Mouse (Mus musculus): ENCODE measurements around the gene Gfap.

The Gfap gene

GRCm38 (mm10) chr11:102837385-102837784 lies 63.3 kb downstream of the Gfap start:
- no peak for DNase-seq (ENCODE audit: low spot score in 2 of 2)
